Mouse (Mus musculus): ENCODE results near the gene Vmn2r33.
"Not testable (repeated sequence)": the region's sequence is repeated elsewhere in the genome, so short reads cannot be mapped to it uniquely, and the experiment has no call there.

The Vmn2r33 gene

DNA sequence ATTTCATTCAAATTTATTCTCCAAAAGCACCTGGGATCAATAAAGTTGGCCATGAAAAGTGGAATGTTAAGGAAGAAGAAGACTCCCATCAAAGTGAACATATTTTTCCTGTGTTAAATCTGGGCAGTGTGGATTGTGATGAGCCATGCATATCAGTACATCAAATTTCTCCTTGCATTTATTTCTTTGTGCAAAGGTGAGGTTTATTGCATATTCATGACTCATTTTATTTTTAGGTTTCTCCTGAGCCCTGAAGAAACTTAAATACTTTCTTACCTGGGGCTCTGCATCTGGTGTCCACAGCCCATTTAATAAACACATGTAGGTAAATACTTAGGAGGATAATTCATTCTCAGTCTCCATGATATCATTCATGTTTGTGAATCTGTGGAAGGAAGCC is at the start of gene Vmn2r33:
TSS of gene Vmn2r33 (minus strand) at position 101 of the 400 bp plus-strand sequence.
- DNase-seq (ENCODE audit: low spot score in 2 of 2) = not testable (repeated sequence)
